Mouse (Mus musculus): ENCODE measurements around the gene Mus81.

DNA sequence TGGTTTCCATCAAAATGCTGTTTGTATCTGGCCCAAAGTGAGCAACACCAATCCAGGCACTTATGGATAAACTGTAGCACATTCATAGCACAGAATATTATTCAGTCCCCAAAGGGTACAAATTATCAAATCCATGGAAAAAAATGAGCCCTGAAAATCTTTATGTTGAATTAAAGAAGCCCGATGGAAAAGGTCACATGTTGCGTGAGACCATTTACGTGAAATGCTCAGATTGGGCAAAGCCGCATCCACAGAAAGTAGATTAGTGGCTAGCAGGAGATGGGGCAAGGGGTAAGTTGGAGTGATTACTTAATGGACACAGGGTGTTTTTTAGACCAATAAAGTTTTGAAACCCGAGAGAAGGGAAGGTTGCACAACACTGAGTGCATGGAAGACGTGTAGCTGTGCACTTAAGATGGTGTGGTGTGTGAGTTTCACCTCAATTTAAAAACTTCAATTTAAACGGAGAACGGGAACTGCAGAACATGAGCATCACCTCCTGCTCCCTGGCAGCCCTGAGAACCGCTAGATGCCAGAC is 43.8 kb downstream of the Mus81 start:
- TF ChIP-seq CTCF (IDR thresholded peaks at IDR 0.05; ENCODE audit: low read depth, low read length) (no peak), POLR2AphosphoS5 (IDR thresholded peaks at IDR 0.05; ENCODE audit: insufficient replicate concordance, low read depth, low read length) (no peak), TAL1 (conservative IDR thresholded peaks at IDR 0.05; ENCODE audit: low read depth, low read length) (no peak)

Measured in G1E (cell line).